Mouse (Mus musculus) frontal cortex, adult (tissue): Measurements from ENCODE around the gene Mkln1.
"Not testable (repeated sequence)": the region's sequence is repeated elsewhere in the genome, so short reads cannot be mapped to it uniquely, and the experiment has no call there.

Experiments used
- ATAC-seq: cut with Nextera tagmentation; 2 replicates; pipeline ENCODE4 v1.9.2; 2017; ENCODE audit warnings: mild to moderate bottlenecking, moderate library complexity, mixed read lengths; ENCODE audit not compliant: low TSS enrichment

Mkln1 gene

DNA sequence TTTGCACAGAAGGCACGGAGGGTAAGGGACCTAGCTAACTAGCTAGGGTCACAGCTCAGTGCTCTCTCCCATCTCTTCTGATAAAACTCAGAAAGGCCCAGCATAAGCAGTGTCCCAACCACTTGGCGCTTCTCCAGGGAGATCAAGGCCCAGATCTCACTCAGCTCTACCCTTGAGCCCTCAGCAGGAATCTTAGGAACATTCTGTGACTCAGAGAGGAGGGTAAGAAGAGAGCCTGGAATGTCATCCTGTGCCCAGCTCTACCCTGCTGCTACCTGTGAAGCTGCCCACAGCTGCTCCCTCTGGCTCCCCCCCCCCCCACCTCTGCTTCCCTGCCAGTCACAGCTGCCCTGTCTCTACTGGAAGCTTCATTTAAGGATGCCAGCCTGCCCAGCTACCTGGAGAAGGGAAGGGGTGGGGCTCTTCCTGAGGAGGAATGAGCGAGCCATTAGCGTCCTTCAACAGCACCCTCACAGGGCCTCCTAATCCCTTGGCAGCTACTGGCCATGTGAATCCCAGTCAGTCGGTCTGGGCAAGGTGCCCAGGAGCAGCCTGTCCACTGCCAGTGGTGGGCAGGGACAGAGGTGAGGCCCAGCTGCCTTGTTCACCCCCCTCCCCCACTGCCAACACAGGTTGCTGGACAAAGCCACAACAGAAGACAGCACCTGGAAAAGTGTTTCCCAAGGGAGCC is 151.0 kb downstream of the Mkln1 start:
- no peak for ATAC-seq

DNA sequence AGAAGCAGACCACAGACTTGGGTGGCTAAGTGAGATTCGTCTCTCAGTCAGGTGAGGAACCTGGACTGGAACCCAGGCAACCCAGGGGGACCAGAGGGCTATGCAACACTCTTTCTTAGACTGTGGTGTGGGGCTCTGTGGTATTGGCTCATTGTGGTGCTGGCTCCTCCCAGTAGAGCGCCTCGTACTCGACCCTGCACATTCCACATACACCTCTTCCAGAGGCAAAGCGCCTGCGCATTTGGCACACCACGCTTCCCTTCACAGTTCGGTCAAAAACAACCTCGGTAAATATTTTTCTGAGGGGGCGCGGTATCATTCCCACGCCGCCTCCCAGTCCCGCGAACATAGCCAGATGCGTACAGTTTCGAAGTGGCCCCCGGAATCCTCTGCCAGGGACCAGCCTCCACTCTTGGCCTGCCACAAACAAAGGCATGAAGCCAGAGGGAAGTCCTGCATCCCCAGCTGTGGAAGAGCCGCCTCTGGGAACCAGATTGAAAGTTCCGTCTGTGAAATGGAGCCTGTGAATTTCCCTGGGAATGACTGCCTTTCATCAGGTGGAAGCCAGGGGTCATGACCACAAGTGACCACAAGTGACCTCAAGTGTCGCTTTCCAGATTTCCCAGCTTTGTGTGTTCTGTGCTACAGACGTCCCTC is 152.5 kb downstream of the Mkln1 start:
- ATAC-seq: no peak

DNA sequence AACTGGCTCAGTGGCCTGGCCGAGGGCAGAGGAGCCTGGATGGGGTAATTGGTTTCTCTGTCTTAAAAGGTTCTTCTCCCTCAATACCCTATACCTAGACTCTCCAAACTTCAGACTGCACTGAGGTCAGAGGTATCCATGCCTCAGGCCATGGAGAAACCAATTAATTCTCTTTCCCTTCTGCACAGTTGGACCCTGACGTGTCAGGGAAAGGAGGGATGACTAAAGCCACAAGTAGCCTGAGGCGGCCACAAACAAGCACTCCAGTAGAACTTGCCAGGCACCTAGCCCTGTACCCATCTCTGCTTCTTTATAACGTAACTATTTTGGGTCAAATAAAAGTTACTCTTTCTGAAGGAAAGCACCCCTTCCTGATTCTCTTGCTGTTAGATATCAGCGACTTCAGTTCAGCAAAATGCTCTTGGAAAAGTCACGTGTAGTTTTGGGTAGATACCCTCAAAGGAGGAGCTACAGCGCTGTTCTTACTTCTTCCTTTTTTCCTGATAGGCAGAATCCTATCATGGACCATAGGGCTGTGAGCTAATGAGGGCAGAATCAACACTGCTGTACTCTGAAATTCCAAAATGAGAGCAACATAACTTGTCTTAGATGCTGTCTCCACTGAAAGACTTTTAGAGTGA is 158.0 kb downstream of the Mkln1 start:
- ATAC-seq: no peak

GRCm38 (mm10) chr6:31560138-31560959 is 161.8 kb downstream of the Mkln1 start:
- no peak for ATAC-seq

- ATAC-seq: not testable (repeated sequence)
Observed at GRCm38 (mm10) chr6:31561948-31562347, 163.4 kb downstream of the Mkln1 start.

DNA sequence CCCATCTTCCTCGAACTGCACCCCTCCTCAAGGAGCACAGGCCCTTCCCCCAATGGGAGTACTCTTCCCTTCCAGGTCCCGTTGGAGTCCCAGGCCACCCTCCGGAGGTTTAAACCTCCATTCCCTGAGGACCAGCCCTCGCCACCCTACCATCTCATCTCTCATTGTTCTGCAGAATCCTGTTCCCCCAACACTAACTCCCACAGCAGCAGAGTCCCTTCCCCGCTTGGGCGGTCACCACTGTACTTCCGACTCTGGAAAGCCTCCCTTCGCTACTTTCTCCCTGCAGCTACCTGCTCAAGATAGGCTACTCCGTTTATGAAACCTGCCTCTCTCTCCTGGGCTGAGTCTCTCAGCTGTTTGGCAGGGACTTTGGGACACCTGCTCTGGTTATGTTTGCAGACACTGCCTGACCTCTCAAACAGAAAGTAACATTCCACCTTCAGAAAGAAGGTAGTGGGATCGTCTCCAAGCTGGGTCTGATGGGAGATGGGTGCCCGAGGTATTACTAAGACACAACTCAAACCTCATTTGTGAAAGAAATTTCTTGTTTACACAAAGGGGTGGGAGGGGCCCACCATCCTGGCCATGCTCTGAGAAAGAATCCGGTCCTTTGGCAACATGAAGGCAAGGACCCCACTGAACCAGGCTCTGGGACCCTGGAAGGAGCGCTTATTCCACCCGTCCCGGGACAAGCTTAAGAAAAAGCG is 164.0 kb downstream of the Mkln1 start:
- no peak for ATAC-seq

GRCm38 (mm10) chr6:31563235-31564181 is 165.0 kb downstream of the Mkln1 start, which contains the start of gene Podxl:
Gene Podxl (minus strand): TSS chr6:31563981.
- ATAC-seq: peak; percentile 42

GRCm38 (mm10) chr6:31564182-31564531 is 165.6 kb downstream of the Mkln1 start:
- ATAC-seq: peak; percentile 27; the same call in 1 of the 2 replicates

DNA sequence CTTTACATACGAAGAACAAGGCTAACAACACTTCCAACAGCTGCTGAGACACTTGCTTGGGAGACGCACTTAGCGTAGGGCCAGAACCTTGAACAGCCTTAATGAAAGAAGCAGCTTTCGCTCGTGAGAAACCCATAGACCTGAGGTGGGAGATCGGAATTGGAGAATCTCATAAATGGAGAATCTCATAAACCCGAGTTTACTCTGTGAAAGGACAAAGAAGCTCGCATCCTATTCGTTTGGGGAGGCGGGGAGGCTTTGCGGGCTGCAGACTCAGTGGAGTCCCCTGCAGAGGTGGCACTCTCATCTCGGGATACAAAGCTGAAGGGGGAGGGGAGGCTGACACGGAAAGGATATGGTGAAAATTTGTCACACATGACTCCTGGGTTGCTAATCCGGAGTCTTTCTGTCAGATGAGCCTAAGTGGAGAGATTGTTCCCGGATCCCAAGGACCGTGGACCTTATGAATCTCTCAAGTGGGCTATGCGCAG is 166.4 kb downstream of the Mkln1 start:
- ATAC-seq: no peak
